In genomic region chr6:32589632-32590031, GRCm38 (mm10) we compare ENCODE assay signal across 33 mouse cellular contexts.
"Had no signal": no experiment of that assay in that cellular context is flagged by ENCODE, and none has a peak within 500 bp of the region (broad histone marks: within the 10 kb centered on the region; RNA-seq: fewer than 3 reads in every experiment).

No protein-coding gene starts in this region.

- DNase-seq: heart, postnatal 10 days; heart, postnatal 14 days; heart, postnatal 36 days; heart, postnatal 4 days; kidney, adult 11 months; kidney, adult 18-20 months; kidney, adult 2 months; kidney, adult 8-10 months; kidney, adult 9 months; kidney, postnatal 10 days; kidney, postnatal 14 days; kidney, postnatal 25 days; kidney, postnatal 36 days; kidney, postnatal 4 days; layer of hippocampus, postnatal 36 days had no signal

- H3K27ac ChIP-seq: heart, embryonic 13.5 days; heart, embryonic 15.5 days; hindbrain, embryonic 10.5 days; hindbrain, embryonic 12.5 days; hindbrain, embryonic 13.5 days; hindbrain, embryonic 14.5 days; hindbrain, embryonic 15.5 days; hindbrain, postnatal 0 days; intestine, embryonic 15.5 days; kidney, embryonic 15.5 days; kidney, postnatal 0 days; left cerebral cortex, adult 2 months had no signal

- ATAC-seq: hindbrain, embryonic 16.5 days; hindbrain, postnatal 0 days; inflammation-experienced regulatory T-cells, adult 6 months; intestine, embryonic 15.5 days; intestine, embryonic 16.5 days; intestine, postnatal 0 days had no signal

- H3K36me3 ChIP-seq: heart, embryonic 12.5 days; heart, embryonic 13.5 days; heart, embryonic 15.5 days; hindbrain, embryonic 10.5 days; hindbrain, embryonic 12.5 days; hindbrain, embryonic 13.5 days; hindbrain, embryonic 15.5 days; intestine, embryonic 15.5 days; kidney, embryonic 15.5 days had no signal

- H3K9ac ChIP-seq: heart, embryonic 12.5 days; heart, embryonic 13.5 days; heart, embryonic 15.5 days; hindbrain, embryonic 12.5 days; hindbrain, embryonic 13.5 days; hindbrain, embryonic 14.5 days; hindbrain, embryonic 15.5 days; intestine, embryonic 15.5 days; kidney, embryonic 15.5 days had no signal

- H3K27me3 ChIP-seq: heart, embryonic 12.5 days had no signal

- H3K9me3 ChIP-seq: heart, embryonic 12.5 days; heart, embryonic 13.5 days; heart, embryonic 15.5 days; hindbrain, embryonic 10.5 days; hindbrain, embryonic 12.5 days; hindbrain, embryonic 13.5 days; hindbrain, embryonic 15.5 days; intestine, embryonic 15.5 days; kidney, embryonic 15.5 days had no signal

- H3K4me3 ChIP-seq: heart, embryonic 12.5 days; heart, embryonic 13.5 days; heart, embryonic 15.5 days; hindbrain, embryonic 10.5 days; hindbrain, embryonic 12.5 days; hindbrain, embryonic 13.5 days; hindbrain, embryonic 15.5 days; intestine, embryonic 15.5 days; kidney, embryonic 15.5 days; left cerebral cortex, adult 2 months had no signal

- H3K4me2 ChIP-seq: heart, embryonic 11.5 days; heart, embryonic 12.5 days; heart, embryonic 13.5 days; heart, embryonic 15.5 days; hindbrain, embryonic 12.5 days; hindbrain, embryonic 13.5 days; hindbrain, embryonic 14.5 days; hindbrain, embryonic 15.5 days; intestine, embryonic 15.5 days; kidney, embryonic 15.5 days had no signal
